ENCODE assay signal across 8 mouse cellular contexts in the genomic region with DNA sequence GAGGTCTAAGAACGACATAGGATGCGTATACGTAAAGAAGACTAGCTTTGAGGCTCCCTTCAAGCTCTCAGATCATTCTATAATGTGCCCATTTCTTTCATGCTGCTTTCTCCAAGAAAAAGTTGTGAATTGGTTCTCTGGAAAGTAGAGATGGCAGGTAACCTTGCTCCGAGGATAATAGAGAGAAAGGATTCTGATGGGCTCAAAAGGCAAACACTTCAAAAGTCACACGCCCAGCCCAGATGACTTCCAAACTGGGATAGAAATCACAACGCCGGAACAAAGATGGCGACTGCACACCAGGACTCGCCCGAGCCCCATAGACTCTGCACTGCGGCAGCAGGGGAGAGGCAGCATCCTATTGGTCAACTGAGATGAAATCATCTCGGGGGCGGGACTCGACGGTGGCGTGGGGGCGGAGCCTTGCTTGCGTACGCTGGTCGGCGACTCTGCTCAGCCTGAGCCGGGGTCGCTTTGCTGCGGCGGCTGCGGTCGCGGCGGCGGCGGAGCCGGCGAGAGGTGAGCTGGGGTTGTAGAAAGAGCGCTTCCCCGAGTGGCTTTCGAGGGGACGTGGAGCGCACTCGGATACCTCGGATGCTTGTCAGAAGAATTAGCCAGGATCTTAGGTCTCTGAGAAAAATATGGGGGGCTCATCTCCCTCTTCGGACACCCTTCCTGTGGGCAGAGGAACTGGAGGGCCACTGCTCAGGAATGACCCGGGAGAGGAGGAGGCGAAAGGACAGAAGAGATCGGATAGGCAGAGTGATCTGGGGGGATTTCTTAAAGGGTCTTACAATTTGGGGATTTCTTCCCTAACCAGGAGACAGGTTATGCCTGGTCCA. TPM values are rescaled to one million over a fixed set of nuclear protein-coding genes. Genes with fewer than 3 reads are reported as not detected.
DNase-seq lines count a peak whose midpoint lies in the region; ATAC-seq and TF ChIP-seq lines count a peak whose summit lies in the region.

A gene (plus strand): TSS at position 407 of the 842 bp plus-strand sequence.

- H3K4me3 ChIP-seq in bone marrow, adult 2 months (replicated peaks; ENCODE audit: control insufficient read depth, low read depth, low read length) = peak within 1 kb of the TSS; percentile 81
- peak within 1 kb of the TSS; percentile 75 for H3K4me3 ChIP-seq in embryonic facial prominence, embryonic 15.5 days (replicated peaks)
- H3K4me3 ChIP-seq in limb, embryonic 14.5 days (replicated peaks; ENCODE audit: low read length) = peak within 1 kb of the TSS; percentile 61
- peak within 1 kb of the TSS; percentile 52 for H3K4me3 ChIP-seq in midbrain, postnatal 0 days (ENCODE audit: low read depth, low read length)

- peak; percentile 100 for ATAC-seq in embryonic facial prominence, embryonic 15.5 days (ENCODE audit: insufficient number of reproducible peaks, low FRiP score, low TSS enrichment, low read depth)
- peak; percentile 100 for ATAC-seq in limb, embryonic 14.5 days (ENCODE audit: low FRiP score, low read depth)
- peak; percentile 98 for ATAC-seq in midbrain, postnatal 0 days (ENCODE audit: low FRiP score)

- under 1% methylated on average over 44 of the region's 44 CpGs for WGBS in bone marrow, adult 2 months
- WGBS in embryonic facial prominence, embryonic 15.5 days = under 1% methylated on average over 44 of the region's 44 CpGs
- 3% methylated on average over 44 of the region's 44 CpGs for WGBS in limb, embryonic 14.5 days
- under 1% methylated on average over 44 of the region's 44 CpGs for WGBS in midbrain, postnatal 0 days

- 0 out of 2 replicates have a peak, but pooled peaks cover 1% of the 10 kb centered on the region for H3K4me1 ChIP-seq in bone marrow, adult 2 months (ENCODE audit: control insufficient read depth, insufficient read depth, low read length)
- H3K4me1 ChIP-seq in embryonic facial prominence, embryonic 15.5 days = peaks cover 16% of the 10 kb centered on the region
- H3K4me1 ChIP-seq in limb, embryonic 14.5 days (ENCODE audit: control insufficient read depth, insufficient read depth, low read length) = peaks cover 5% of the 10 kb centered on the region; the same call in 1 of the 2 replicates
- H3K4me1 ChIP-seq in midbrain, postnatal 0 days (ENCODE audit: insufficient read depth, low read length) = peaks cover 3% of the 10 kb centered on the region; the same call in 1 of the 2 replicates

- no peak for TF ChIP-seq CTCF in bone marrow, adult 2 months (IDR thresholded peaks at IDR 0.05; ENCODE audit: control insufficient read depth, insufficient read depth, low read length)
- no peak for TF ChIP-seq CTCF in midbrain, postnatal 0 days (IDR thresholded peaks at IDR 0.05)

- peak; percentile 97 for DNase-seq in 416B (ENCODE audit: low read depth)
- DNase-seq in heart, adult 8-10 months (ENCODE audit: low spot score) = peak; percentile 98
- DNase-seq in kidney, adult 9 months = peak; percentile 98
- peak; percentile 98 for DNase-seq in limb, embryonic 14.5 days (ENCODE audit: low spot score)
- DNase-seq in midbrain, postnatal 0 days (ENCODE audit: low spot score) = peak; percentile 99
- peak; percentile 97 to 98 for DNase-seq in spleen, postnatal 14 days (ENCODE audit: low spot score in 2 of 2)

- H3K36me3 ChIP-seq in embryonic facial prominence, embryonic 15.5 days = 0 out of 2 replicates have a peak, but pooled peaks cover 6% of the 10 kb centered on the region
- peaks cover 16% of the 10 kb centered on the region for H3K36me3 ChIP-seq in limb, embryonic 14.5 days (ENCODE audit: control insufficient read depth, insufficient read depth, low read length)
- peaks cover 15% of the 10 kb centered on the region for H3K36me3 ChIP-seq in midbrain, postnatal 0 days (ENCODE audit: insufficient read depth, low read length)

- H3K9me3 ChIP-seq in embryonic facial prominence, embryonic 15.5 days (replicated peaks) = no peaks in the 10 kb centered on the region
- no peaks in the 10 kb centered on the region for H3K9me3 ChIP-seq in limb, embryonic 14.5 days (ENCODE audit: control insufficient read depth, low read length)
- no peaks in the 10 kb centered on the region for H3K9me3 ChIP-seq in midbrain, postnatal 0 days (ENCODE audit: low read length)

- H3K27ac ChIP-seq in bone marrow, adult 2 months (ENCODE audit: control insufficient read depth, insufficient read depth, low read depth, low read length, poor library complexity) = peak within 1 kb of the TSS; percentile 87
- H3K27ac ChIP-seq in embryonic facial prominence, embryonic 15.5 days (replicated peaks) = peak within 1 kb of the TSS; percentile 85
- peak within 1 kb of the TSS; percentile 44 for H3K27ac ChIP-seq in limb, embryonic 14.5 days (replicated peaks; ENCODE audit: low read depth, low read length)
- H3K27ac ChIP-seq in midbrain, postnatal 0 days (ENCODE audit: low read depth, low read length) = peak within 1 kb of the TSS; percentile 77

- H3K9ac ChIP-seq in embryonic facial prominence, embryonic 15.5 days = peak within 1 kb of the TSS; percentile 60
- H3K9ac ChIP-seq in limb, embryonic 14.5 days (ENCODE audit: low read depth, low read length, severe bottlenecking) = peak within 1 kb of the TSS; percentile 68
- H3K9ac ChIP-seq in midbrain, postnatal 0 days (replicated peaks; ENCODE audit: low read length, poor library complexity, severe bottlenecking) = peak within 1 kb of the TSS; percentile 68

- peak; percentile 83; the same call in 1 of the 2 replicates for TF ChIP-seq POLR2A in bone marrow, adult 2 months (IDR thresholded peaks at IDR 0.05; ENCODE audit: borderline replicate concordance, control insufficient read depth, low read depth, low read length)
- TF ChIP-seq POLR2A in limb, embryonic 14.5 days (IDR thresholded peaks at IDR 0.05; ENCODE audit: borderline replicate concordance, extremely low read depth, insufficient read depth, insufficient read length) = peak; percentile 86; the same call in 1 of the 2 replicates

- H3K27me3 ChIP-seq in embryonic facial prominence, embryonic 15.5 days = 0 out of 2 replicates have a peak, but pooled peaks cover 7% of the 10 kb centered on the region
- no peaks in the 10 kb centered on the region for H3K27me3 ChIP-seq in limb, embryonic 14.5 days (ENCODE audit: control insufficient read depth, insufficient read depth, low read length)
- H3K27me3 ChIP-seq in midbrain, postnatal 0 days (ENCODE audit: insufficient read depth, low read length) = no peaks in the 10 kb centered on the region

- peak within 1 kb of the TSS; percentile 61 for H3K4me2 ChIP-seq in embryonic facial prominence, embryonic 15.5 days (replicated peaks)
- peak within 1 kb of the TSS; percentile 79 for H3K4me2 ChIP-seq in limb, embryonic 14.5 days (replicated peaks; ENCODE audit: low read depth, low read length, severe bottlenecking)
- peak within 1 kb of the TSS; percentile 56 for H3K4me2 ChIP-seq in midbrain, postnatal 0 days (ENCODE audit: low read depth, low read length, poor library complexity, severe bottlenecking)

RNA-seq across cellular contexts. Expression of the gene that starts here (rescaled TPM):
- 44.9 and 61.5 TPM in 2 replicates for polyA plus RNA-seq in bone marrow, adult 2 months (2011; ENCODE audit: insufficient read depth, insufficient read length, low replicate concordance, missing spikeins)
- 36.8 and 40.3 TPM in 2 replicates for polyA plus RNA-seq in embryonic facial prominence, embryonic 15.5 days (2015; fragmentation: Nextera tagmentation; extraction: Ambion mirVana)
- total RNA-seq in heart, adult 8-10 months (2022) = 100 to 1,000 TPM in 1 of 4 experiments, 10 to 100 TPM in 3; 85.0 to 100 (median 88.9) TPM
- polyA plus RNA-seq in limb, embryonic 14.5 days (2012; rRNA removed) = 60.9 and 72.8 TPM in 2 replicates
- polyA plus RNA-seq in limb, embryonic 14.5 days (2014; fragmentation: Nextera tagmentation; extraction: Ambion mirVana) = 31.8 and 32.7 TPM in 2 replicates
- total RNA-seq in midbrain, postnatal 0 days (2014; rRNA removed) = 242 and 247 TPM in 2 replicates
- polyA plus RNA-seq in midbrain, postnatal 0 days (2015; fragmentation: Nextera tagmentation; extraction: Ambion mirVana) = 204 and 210 TPM in 2 replicates

Comparison
In these comparisons a context has a peak if more than half of its experiments do, and no peak if none do; other contexts are left out.
1. Peak in every context shown above with its lines: DNase-seq, ATAC-seq, H3K4me3 ChIP-seq and H3K27ac ChIP-seq.